Mouse (Mus musculus) midbrain, embryonic 11.5 days (tissue): ENCODE results near the gene Dmrta2. TPM values are rescaled to one million over a fixed set of nuclear protein-coding genes. Genes with fewer than 3 reads are reported as not detected.

ENCODE experiments used
- ATAC-seq: fragments of 200-750 bp; cut with Nextera tagmentation; 2 replicates; pipeline ENCODE4 v1.8.0; 2017; ENCODE audit warnings: moderate TSS enrichment, moderate library complexity; ENCODE audit not compliant: low FRiP score
- DNase-seq: peaks from one replicate; pipeline ENCODE4 v3.0.0; 2015; ENCODE audit warnings: low spot score; ENCODE audit errors: missing footprints
- H3K27ac ChIP-seq: fragments of 300-500 bp; sonication (generic); 2 replicates; pipeline ENCODE4 v1.5.1; 2014; ENCODE audit warnings: low read depth, low read length
- H3K27me3 ChIP-seq: fragments of 300-500 bp; sonication (generic); 2 replicates; pipeline ENCODE4 v1.6.1; 2014; ENCODE audit warnings: mild to moderate bottlenecking, low read length, moderate library complexity, mixed read lengths; ENCODE audit not compliant: control insufficient read depth, insufficient read depth
- H3K36me3 ChIP-seq: fragments of 300-500 bp; sonication (generic); 2 replicates; pipeline ENCODE4 v1.6.1; 2014; ENCODE audit warnings: mild to moderate bottlenecking, low read length, moderate library complexity, mixed read lengths; ENCODE audit not compliant: control insufficient read depth, insufficient read depth
- H3K4me1 ChIP-seq: fragments of 300-500 bp; sonication (generic); 2 replicates; pipeline ENCODE4 v1.6.1; 2014; ENCODE audit warnings: low read length; ENCODE audit not compliant: control insufficient read depth, insufficient read depth
- H3K4me2 ChIP-seq: fragments of 300-500 bp; sonication (generic); 2 replicates; pipeline ENCODE4 v1.6.1; 2014; ENCODE audit warnings: mild to moderate bottlenecking, moderate library complexity
- H3K4me3 ChIP-seq: fragments of 300-500 bp; sonication (generic); 2 replicates; pipeline ENCODE4 v1.5.1; 2014; ENCODE audit warnings: low read depth, low read length
- H3K9ac ChIP-seq: fragments of 300-500 bp; sonication (generic); 2 replicates; pipeline ENCODE4 v1.6.1; 2014; ENCODE audit warnings: low read length
- H3K9me3 ChIP-seq: fragments of 300-500 bp; sonication (generic); 2 replicates; pipeline ENCODE4 v1.6.1; 2016; ENCODE audit warnings: low read length; ENCODE audit not compliant: control insufficient read depth
- WGBS: fragments of 180-500 bp; shearing (Covaris S2); extraction: QIAGEN DNeasy Blood & Tissue Kit; methylation state at CpG from one replicate; pipeline ENCODE4 v1.1.7; 2014; 5-methylcytosine and 5-hydroxymethylcytosine counted together
- polyA plus RNA-seq: library from polyadenylated mRNA; unstranded; fragments of >200 nt; fragmentation: Nextera tagmentation; extraction: Ambion mirVana; gene quantifications from 2 replicates; pipeline ENCODE4 v1.2.1, GENCODE M21; 2014

The Dmrta2 gene
- polyA plus RNA-seq, 1 experiment from 2014 or later, result 4.4 TPM

GRCm38 (mm10) chr4:109960201-109960935 is 17.5 kb upstream of the Dmrta2 start:
- ATAC-seq, result no peak; the same call in 1 of the 2 replicates
- Histone ChIP-seq H3K27me3 (no peaks in the 10 kb centered on the region), H3K9ac (no peak overlapping the region), H3K4me1 (no peaks in the 10 kb centered on the region), H3K27ac (no peak overlapping the region), H3K4me3 (no peak overlapping the region), H3K9me3 (no peaks in the 10 kb centered on the region), H3K36me3 (no peaks in the 10 kb centered on the region), H3K4me2 (no peak overlapping the region)
- peak; percentile 79 for DNase-seq
- 77% methylated on average over 5 of the region's 5 CpGs for WGBS

GRCm38 (mm10) chr4:109963570-109964279 is 14.1 kb upstream of the Dmrta2 start:
- ATAC-seq (no peak), DNase-seq (peak; percentile 33)
- H3K9me3 ChIP-seq, result no peaks in the 10 kb centered on the region
- H3K9ac ChIP-seq, result no peak overlapping the region
- H3K4me3 ChIP-seq, result no peak overlapping the region
- no peaks in the 10 kb centered on the region for H3K4me1 ChIP-seq
- no peaks in the 10 kb centered on the region for H3K27me3 ChIP-seq
- WGBS, result 95% methylated on average over 5 of the region's 5 CpGs
- no peak overlapping the region for H3K4me2 ChIP-seq
- H3K27ac ChIP-seq, result no peak overlapping the region
- H3K36me3 ChIP-seq, result no peaks in the 10 kb centered on the region

GRCm38 (mm10) chr4:109969561-109969960 is 8.3 kb upstream of the Dmrta2 start:
- DNase-seq (peak; percentile 57), ATAC-seq (no peak)
- Histone ChIP-seq H3K27ac (no peak overlapping the region), H3K4me3 (no peak overlapping the region), H3K9ac (no peak overlapping the region), H3K36me3 (no peaks in the 10 kb centered on the region), H3K4me1 (no peaks in the 10 kb centered on the region), H3K4me2 (no peak overlapping the region), H3K9me3 (no peaks in the 10 kb centered on the region), H3K27me3 (peaks cover 34% of the 10 kb centered on the region)
- 82% methylated on average over 5 of the region's 5 CpGs for WGBS

GRCm38 (mm10) chr4:109973991-109974654 is 3.7 kb upstream of the Dmrta2 start:
- H3K9ac ChIP-seq, result no peak overlapping the region; the same call in 1 of the 2 replicates
- H3K27me3 ChIP-seq, result peaks cover 79% of the 10 kb centered on the region
- peak; percentile 94 for DNase-seq
- WGBS, result 3% methylated on average over 20 of the region's 20 CpGs
- no peak overlapping the region for H3K27ac ChIP-seq
- peaks cover 15% of the 10 kb centered on the region for H3K4me1 ChIP-seq
- peaks cover 3% of the 10 kb centered on the region; the same call in 1 of the 2 replicates for H3K9me3 ChIP-seq
- no peaks in the 10 kb centered on the region for H3K36me3 ChIP-seq
- H3K4me3 ChIP-seq, result no peak overlapping the region
- peak overlapping the region; percentile 28 for H3K4me2 ChIP-seq
- ATAC-seq, result no peak

GRCm38 (mm10) chr4:109974655-109975380 is 3.0 kb upstream of the Dmrta2 start:
- Histone ChIP-seq H3K9ac (peak overlapping the region; percentile 20; the same call in 1 of the 2 replicates), H3K36me3 (no peaks in the 10 kb centered on the region), H3K9me3 (peaks cover 3% of the 10 kb centered on the region; the same call in 1 of the 2 replicates), H3K27ac (no peak overlapping the region), H3K4me2 (peak overlapping the region; percentile 28), H3K27me3 (peaks cover 86% of the 10 kb centered on the region), H3K4me3 (peak overlapping the region; percentile 52), H3K4me1 (peaks cover 17% of the 10 kb centered on the region)
- no peak for ATAC-seq
- WGBS, result 2% methylated on average over 33 of the region's 33 CpGs
- peak; percentile 92 for DNase-seq

GRCm38 (mm10) chr4:109975381-109976240 is 2.2 kb upstream of the Dmrta2 start:
- no peak overlapping the region for H3K27ac ChIP-seq
- H3K9ac ChIP-seq, result peak overlapping the region; percentile 20; the same call in 1 of the 2 replicates
- peaks cover 3% of the 10 kb centered on the region; the same call in 1 of the 2 replicates for H3K9me3 ChIP-seq
- peak; percentile 92 for DNase-seq
- peak overlapping the region; percentile 28 for H3K4me2 ChIP-seq
- H3K36me3 ChIP-seq, result no peaks in the 10 kb centered on the region
- peaks cover 92% of the 10 kb centered on the region for H3K27me3 ChIP-seq
- no peak for ATAC-seq
- H3K4me1 ChIP-seq, result peaks cover 22% of the 10 kb centered on the region
- H3K4me3 ChIP-seq, result peak overlapping the region; percentile 52
- WGBS, result 9% methylated on average over 25 of the region's 25 CpGs

- no peaks in the 10 kb centered on the region for H3K36me3 ChIP-seq
- DNase-seq (peak; percentile 95), ATAC-seq (no peak)
- H3K9ac ChIP-seq, result peak overlapping the region; percentile 47
- H3K4me1 ChIP-seq, result peaks cover 22% of the 10 kb centered on the region
- H3K27me3 ChIP-seq, result peaks cover 94% of the 10 kb centered on the region
- H3K4me2 ChIP-seq, result peak overlapping the region; percentile 72; the same call in 1 of the 2 replicates
- 1% methylated on average over 34 of the region's 34 CpGs for WGBS
- no peak overlapping the region for H3K27ac ChIP-seq
- peaks cover 3% of the 10 kb centered on the region; the same call in 1 of the 2 replicates for H3K9me3 ChIP-seq
- H3K4me3 ChIP-seq, result peak overlapping the region; percentile 52
These were observed 1.3 kb upstream of the Dmrta2 start for GRCm38 (mm10) chr4:109976273-109977147.
